Mouse (Mus musculus): ENCODE data around the gene Gm10663. TPM values are rescaled to one million over a fixed set of nuclear protein-coding genes. Genes with fewer than 3 reads are reported as not detected.

Gm10663 gene
- polyA plus RNA-seq, 1 experiment: not detected

- TF ChIP-seq POLR2A (IDR thresholded peaks at IDR 0.05; ENCODE audit: borderline replicate concordance, control insufficient read depth, low read depth, low read length) (no peak), CTCF (IDR thresholded peaks at IDR 0.05; ENCODE audit: control insufficient read depth, insufficient read depth, low read length) (no peak)
- WGBS: 84% methylated on average over 4 of the region's 4 CpGs
- H3K27ac ChIP-seq (ENCODE audit: control insufficient read depth, insufficient read depth, low read depth, low read length, poor library complexity): no peak overlapping the region
- H3K4me1 ChIP-seq (ENCODE audit: control insufficient read depth, insufficient read depth, low read length): no peaks in the 10 kb centered on the region
- no peak overlapping the region for H3K4me3 ChIP-seq (replicated peaks; ENCODE audit: control insufficient read depth, low read depth, low read length)
These were observed 7.8 kb upstream of the Gm10663 start for GRCm38 (mm10) chr8:65067031-65067430.

- no peak overlapping the region for H3K4me3 ChIP-seq (replicated peaks; ENCODE audit: control insufficient read depth, low read depth, low read length)
- H3K27ac ChIP-seq (ENCODE audit: control insufficient read depth, insufficient read depth, low read depth, low read length, poor library complexity): no peak overlapping the region
- WGBS: 58% methylated on average over 10 of the region's 10 CpGs
- TF ChIP-seq CTCF (IDR thresholded peaks at IDR 0.05; ENCODE audit: control insufficient read depth, insufficient read depth, low read length) (no peak), POLR2A (IDR thresholded peaks at IDR 0.05; ENCODE audit: borderline replicate concordance, control insufficient read depth, low read depth, low read length) (no peak)
- no peaks in the 10 kb centered on the region for H3K4me1 ChIP-seq (ENCODE audit: control insufficient read depth, insufficient read depth, low read length)
These were observed 7.0 kb upstream of the Gm10663 start for GRCm38 (mm10) chr8:65067694-65068472.

- no peak for TF ChIP-seq POLR2A (IDR thresholded peaks at IDR 0.05; ENCODE audit: borderline replicate concordance, control insufficient read depth, low read depth, low read length)
- no peak for TF ChIP-seq CTCF (IDR thresholded peaks at IDR 0.05; ENCODE audit: control insufficient read depth, insufficient read depth, low read length)
- Histone ChIP-seq H3K27ac (ENCODE audit: control insufficient read depth, insufficient read depth, low read depth, low read length, poor library complexity) (no peak overlapping the region), H3K4me1 (ENCODE audit: control insufficient read depth, insufficient read depth, low read length) (no peaks in the 10 kb centered on the region), H3K4me3 (replicated peaks; ENCODE audit: control insufficient read depth, low read depth, low read length) (no peak overlapping the region)
- WGBS: 78% methylated on average over 4 of the region's 4 CpGs
These were observed 6.4 kb upstream of the Gm10663 start for GRCm38 (mm10) chr8:65068473-65068819.

- no peak overlapping the region for H3K27ac ChIP-seq (ENCODE audit: control insufficient read depth, insufficient read depth, low read depth, low read length, poor library complexity)
- WGBS: 70% methylated on average over 4 of the region's 4 CpGs
- TF ChIP-seq CTCF (IDR thresholded peaks at IDR 0.05; ENCODE audit: control insufficient read depth, insufficient read depth, low read length): no peak
- no peak for TF ChIP-seq POLR2A (IDR thresholded peaks at IDR 0.05; ENCODE audit: borderline replicate concordance, control insufficient read depth, low read depth, low read length)
- no peak overlapping the region for H3K4me3 ChIP-seq (replicated peaks; ENCODE audit: control insufficient read depth, low read depth, low read length)
- H3K4me1 ChIP-seq (ENCODE audit: control insufficient read depth, insufficient read depth, low read length): no peaks in the 10 kb centered on the region
These were observed 3.8 kb upstream of the Gm10663 start for GRCm38 (mm10) chr8:65070996-65071395.

- no peaks in the 10 kb centered on the region for H3K4me1 ChIP-seq (ENCODE audit: control insufficient read depth, insufficient read depth, low read length)
- TF ChIP-seq POLR2A (IDR thresholded peaks at IDR 0.05; ENCODE audit: borderline replicate concordance, control insufficient read depth, low read depth, low read length) (no peak), CTCF (IDR thresholded peaks at IDR 0.05; ENCODE audit: control insufficient read depth, insufficient read depth, low read length) (no peak)
- H3K4me3 ChIP-seq (replicated peaks; ENCODE audit: control insufficient read depth, low read depth, low read length): no peak overlapping the region
- 24% methylated on average over 9 of the region's 9 CpGs for WGBS
- no peak overlapping the region for H3K27ac ChIP-seq (ENCODE audit: control insufficient read depth, insufficient read depth, low read depth, low read length, poor library complexity)
These were observed 5.9 kb downstream of the Gm10663 start for GRCm38 (mm10) chr8:65080731-65081130.

- no peak overlapping the region for H3K4me3 ChIP-seq (replicated peaks; ENCODE audit: control insufficient read depth, low read depth, low read length)
- H3K4me1 ChIP-seq (ENCODE audit: control insufficient read depth, insufficient read depth, low read length): no peaks in the 10 kb centered on the region
- WGBS: 67% methylated on average over 2 of the region's 2 CpGs
- TF ChIP-seq POLR2A (IDR thresholded peaks at IDR 0.05; ENCODE audit: borderline replicate concordance, control insufficient read depth, low read depth, low read length) (no peak), CTCF (IDR thresholded peaks at IDR 0.05; ENCODE audit: control insufficient read depth, insufficient read depth, low read length) (no peak)
- no peak overlapping the region for H3K27ac ChIP-seq (ENCODE audit: control insufficient read depth, insufficient read depth, low read depth, low read length, poor library complexity)
These were observed 10.8 kb downstream of the Gm10663 start for GRCm38 (mm10) chr8:65085680-65086079.

GRCm38 (mm10) chr8:65087711-65088110 is 12.9 kb downstream of the Gm10663 start:
- H3K4me1 ChIP-seq (ENCODE audit: control insufficient read depth, insufficient read depth, low read length): no peaks in the 10 kb centered on the region
- H3K4me3 ChIP-seq (replicated peaks; ENCODE audit: control insufficient read depth, low read depth, low read length): no peak overlapping the region
- H3K27ac ChIP-seq (ENCODE audit: control insufficient read depth, insufficient read depth, low read depth, low read length, poor library complexity): no peak overlapping the region
- WGBS: 72% methylated on average over 8 of the region's 8 CpGs
- TF ChIP-seq POLR2A (IDR thresholded peaks at IDR 0.05; ENCODE audit: borderline replicate concordance, control insufficient read depth, low read depth, low read length) (no peak), CTCF (IDR thresholded peaks at IDR 0.05; ENCODE audit: control insufficient read depth, insufficient read depth, low read length) (no peak)

GRCm38 (mm10) chr8:65088120-65088519 is 13.3 kb downstream of the Gm10663 start:
- Histone ChIP-seq H3K27ac (ENCODE audit: control insufficient read depth, insufficient read depth, low read depth, low read length, poor library complexity) (no peak overlapping the region), H3K4me1 (ENCODE audit: control insufficient read depth, insufficient read depth, low read length) (no peaks in the 10 kb centered on the region), H3K4me3 (replicated peaks; ENCODE audit: control insufficient read depth, low read depth, low read length) (no peak overlapping the region)
- WGBS: 84% methylated on average over 12 of the region's 12 CpGs
- TF ChIP-seq CTCF (IDR thresholded peaks at IDR 0.05; ENCODE audit: control insufficient read depth, insufficient read depth, low read length): no peak
- TF ChIP-seq POLR2A (IDR thresholded peaks at IDR 0.05; ENCODE audit: borderline replicate concordance, control insufficient read depth, low read depth, low read length): no peak
